Comparison of ENCODE assay signal across 11 mouse cellular contexts in genomic region chr19:44991031-44991430, GRCm38 (mm10). TPM values are rescaled to one million over a fixed set of nuclear protein-coding genes. Genes with fewer than 3 reads are reported as not detected.
A peak's percentile ranks its signal among the peaks of the same experiment; 100 is the strongest.
DNase-seq lines count a peak whose midpoint lies in the region; ATAC-seq and TF ChIP-seq lines count a peak whose summit lies in the region.
"Had no signal": no experiment of that assay in that cellular context is flagged by ENCODE, and none has a peak within 500 bp of the region (broad histone marks: within the 10 kb centered on the region; RNA-seq: fewer than 3 reads in every experiment).

No protein-coding gene starts in this region.

- DNase-seq in layer of hippocampus, adult 11-12 months (ENCODE audit: low spot score) = peak; percentile 8
- DNase-seq in layer of hippocampus, postnatal 10 days (ENCODE audit: low spot score in 2 of 2) = no peak
- DNase-seq in forebrain, postnatal 0 days = no peak
- DNase-seq in kidney, postnatal 10 days = peak; percentile 24
- DNase-seq in thymus, postnatal 0 days (ENCODE audit: low spot score) = no peak
- no peak for DNase-seq in urinary bladder, postnatal 36 days (ENCODE audit: low spot score in 2 of 2)
- DNase-seq in right cerebral cortex, postnatal 36 days (ENCODE audit: low spot score in 2 of 2) = no peak
- DNase-seq: cerebellum, adult 8-10 months had no signal

- 0 out of 2 replicates have a peak overlapping the region, but pooled peaks have one; percentile 95 for H3K9ac ChIP-seq in forebrain, postnatal 0 days
- H3K9ac ChIP-seq in neural tube, embryonic 15.5 days (replicated peaks) = no peak overlapping the region
- H3K9ac ChIP-seq: heart, embryonic 15.5 days had no signal

- 88% methylated on average over 8 of the region's 8 CpGs for WGBS in forebrain, postnatal 0 days
- WGBS in neural tube, embryonic 15.5 days = 67% methylated on average over 8 of the region's 8 CpGs

- H3K27ac ChIP-seq in forebrain, postnatal 0 days (ENCODE audit: low read depth, low read length) = no peak overlapping the region
- H3K27ac ChIP-seq in neural tube, embryonic 15.5 days (replicated peaks) = peak overlapping the region; percentile 78; the same call in 1 of the 2 replicates
- H3K27ac ChIP-seq: heart, embryonic 15.5 days had no signal

- peaks cover 16% of the 10 kb centered on the region for H3K36me3 ChIP-seq in forebrain, postnatal 0 days (ENCODE audit: insufficient read depth)
- peaks cover 28% of the 10 kb centered on the region for H3K36me3 ChIP-seq in neural tube, embryonic 15.5 days
- H3K36me3 ChIP-seq: heart, embryonic 15.5 days had no signal

- no peak for TF ChIP-seq CTCF in forebrain, postnatal 0 days (IDR thresholded peaks at IDR 0.05; ENCODE audit: low read depth)

- H3K4me1 ChIP-seq in forebrain, postnatal 0 days (ENCODE audit: insufficient read depth) = peaks cover 19% of the 10 kb centered on the region
- H3K4me1 ChIP-seq in neural tube, embryonic 15.5 days = peaks cover 41% of the 10 kb centered on the region

- H3K27me3 ChIP-seq in forebrain, postnatal 0 days (ENCODE audit: insufficient read depth, low read length) = no peaks in the 10 kb centered on the region
- 0 out of 2 replicates have a peak, but pooled peaks cover 2% of the 10 kb centered on the region for H3K27me3 ChIP-seq in neural tube, embryonic 15.5 days (replicated peaks)

- no peak for ATAC-seq in forebrain, postnatal 0 days
- no peak for ATAC-seq in neural tube, embryonic 15.5 days (ENCODE audit: low FRiP score)
- ATAC-seq: CD4-positive, CD25-positive, alpha-beta regulatory T cell, adult 4 months had no signal

- no peak overlapping the region for H3K4me3 ChIP-seq in forebrain, postnatal 0 days (ENCODE audit: low read depth, low read length)
- H3K4me3 ChIP-seq in neural tube, embryonic 15.5 days (replicated peaks) = peak overlapping the region; percentile 87; the same call in 1 of the 2 replicates
- H3K4me3 ChIP-seq: heart, embryonic 15.5 days had no signal

- no peaks in the 10 kb centered on the region for H3K9me3 ChIP-seq in forebrain, postnatal 0 days (ENCODE audit: low read length)
- no peaks in the 10 kb centered on the region for H3K9me3 ChIP-seq in neural tube, embryonic 15.5 days (replicated peaks)
- H3K9me3 ChIP-seq: heart, embryonic 15.5 days had no signal

- H3K4me2 ChIP-seq in forebrain, postnatal 0 days (ENCODE audit: low read depth) = 0 out of 2 replicates have a peak overlapping the region, but pooled peaks have one; percentile 85
- H3K4me2 ChIP-seq in neural tube, embryonic 15.5 days = peak overlapping the region; percentile 85
- H3K4me2 ChIP-seq: heart, embryonic 15.5 days had no signal

RNA-seq across cellular contexts. Expression of gene Sema4g, which starts 2.1 kb away (rescaled TPM):
- total RNA-seq in layer of hippocampus, postnatal 10 days (2021) = 10 to 100 TPM; 61.8 to 69.2 TPM
- 35.9 and 54.7 TPM in 2 replicates for total RNA-seq in forebrain, postnatal 0 days (2014; rRNA removed)
- 8.2 and 12.1 TPM in 2 replicates for polyA plus RNA-seq in forebrain, postnatal 0 days (2015; fragmentation: Nextera tagmentation; extraction: Ambion mirVana)
- polyA plus RNA-seq in neural tube, embryonic 15.5 days (2015; fragmentation: Nextera tagmentation; extraction: Ambion mirVana) = 17.4 and 19.4 TPM in 2 replicates
- polyA plus RNA-seq in thymus, postnatal 0 days (2015; fragmentation: Nextera tagmentation; extraction: Ambion mirVana) = 0.62 and 1.2 TPM in 2 replicates

RNA-seq across cellular contexts. Expression of gene Twnk, which starts 14.4 kb away (rescaled TPM):
- total RNA-seq in layer of hippocampus, postnatal 10 days (2021) = 10 to 100 TPM; 14.1 to 15.1 TPM
- total RNA-seq in forebrain, postnatal 0 days (2014; rRNA removed) = 7.7 and 8.6 TPM in 2 replicates
- 8.8 and 10.8 TPM in 2 replicates for polyA plus RNA-seq in forebrain, postnatal 0 days (2015; fragmentation: Nextera tagmentation; extraction: Ambion mirVana)
- polyA plus RNA-seq in neural tube, embryonic 15.5 days (2015; fragmentation: Nextera tagmentation; extraction: Ambion mirVana) = 12.9 and 15.8 TPM in 2 replicates
- polyA plus RNA-seq in thymus, postnatal 0 days (2015; fragmentation: Nextera tagmentation; extraction: Ambion mirVana) = 13.4 and 15.5 TPM in 2 replicates

RNA-seq across cellular contexts. Expression of gene Mrpl43, which starts 15.2 kb away (rescaled TPM):
- 10 to 100 TPM; 45.3 to 48.9 TPM for total RNA-seq in layer of hippocampus, postnatal 10 days (2021)
- total RNA-seq in forebrain, postnatal 0 days (2014; rRNA removed) = 60.6 and 62.2 TPM in 2 replicates
- polyA plus RNA-seq in forebrain, postnatal 0 days (2015; fragmentation: Nextera tagmentation; extraction: Ambion mirVana) = 85.7 and 99.2 TPM in 2 replicates
- 89.1 and 96.2 TPM in 2 replicates for polyA plus RNA-seq in neural tube, embryonic 15.5 days (2015; fragmentation: Nextera tagmentation; extraction: Ambion mirVana)
- polyA plus RNA-seq in thymus, postnatal 0 days (2015; fragmentation: Nextera tagmentation; extraction: Ambion mirVana) = 89.1 and 102 TPM in 2 replicates

RNA-seq across cellular contexts. Expression of gene Lzts2, which starts 23.2 kb away (rescaled TPM):
- 10 to 100 TPM; 21.3 to 23.2 TPM for total RNA-seq in layer of hippocampus, postnatal 10 days (2021)
- 26.6 and 29.3 TPM in 2 replicates for total RNA-seq in forebrain, postnatal 0 days (2014; rRNA removed)
- 14.6 and 15.0 TPM in 2 replicates for polyA plus RNA-seq in forebrain, postnatal 0 days (2015; fragmentation: Nextera tagmentation; extraction: Ambion mirVana)
- polyA plus RNA-seq in neural tube, embryonic 15.5 days (2015; fragmentation: Nextera tagmentation; extraction: Ambion mirVana) = 23.4 and 28.2 TPM in 2 replicates
- 12.5 and 13.2 TPM in 2 replicates for polyA plus RNA-seq in thymus, postnatal 0 days (2015; fragmentation: Nextera tagmentation; extraction: Ambion mirVana)

RNA-seq across cellular contexts. Expression of gene Pdzd7, which starts 54.5 kb away (rescaled TPM):
- total RNA-seq in layer of hippocampus, postnatal 10 days (2021) = 1 to 10 TPM; 3.2 to 3.3 TPM
- 5.2 and 6.4 TPM in 2 replicates for total RNA-seq in forebrain, postnatal 0 days (2014; rRNA removed)
- polyA plus RNA-seq in forebrain, postnatal 0 days (2015; fragmentation: Nextera tagmentation; extraction: Ambion mirVana) = 1.6 and 1.9 TPM in 2 replicates
- polyA plus RNA-seq in neural tube, embryonic 15.5 days (2015; fragmentation: Nextera tagmentation; extraction: Ambion mirVana) = 1.5 and 2.6 TPM in 2 replicates
- polyA plus RNA-seq in thymus, postnatal 0 days (2015; fragmentation: Nextera tagmentation; extraction: Ambion mirVana) = 0.05 and 0.08 TPM in 2 replicates
- polyA plus RNA-seq: CD4-positive, CD25-positive, alpha-beta regulatory T cell, adult 4 months had no signal

Comparison
In these comparisons a context has a peak if more than half of its experiments do, and no peak if none do; other contexts are left out.
1. DNase-seq: peak in layer of hippocampus, adult 11-12 months (single experiment) and kidney, postnatal 10 days (single experiment); none in layer of hippocampus, postnatal 10 days (0 of 2), forebrain, postnatal 0 days (single experiment), thymus, postnatal 0 days (single experiment), urinary bladder, postnatal 36 days (0 of 2) and right cerebral cortex, postnatal 36 days (0 of 2).